Mouse (Mus musculus): Measurements from ENCODE around the gene Fgfr1op.
"Not testable (repeated sequence)": the region's sequence is repeated elsewhere in the genome, so short reads cannot be mapped to it uniquely, and the experiment has no call there.

DNA sequence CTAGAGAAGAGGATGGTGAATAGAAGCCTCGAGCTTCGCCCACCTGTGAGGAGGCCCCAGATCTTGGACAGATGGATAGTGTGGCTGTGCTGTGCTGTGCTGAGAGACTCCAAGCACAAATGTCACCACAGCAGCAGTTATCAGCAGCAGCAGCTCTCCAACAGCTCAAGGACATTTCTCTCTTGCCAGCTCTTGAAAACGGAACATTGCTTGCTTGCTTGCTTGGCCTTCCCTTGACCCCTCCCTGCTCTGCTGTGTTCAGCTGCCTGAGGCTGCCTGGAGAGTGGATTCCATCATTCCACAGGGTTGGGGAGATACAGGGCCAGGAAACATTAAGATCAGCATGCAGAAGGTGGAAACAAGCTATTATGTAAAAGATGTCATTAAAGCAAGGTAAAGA is 42.3 kb upstream of the Fgfr1op start:
- TF ChIP-seq EP300, CTCF (IDR thresholded peaks at IDR 0.05; ENCODE audit: low read depth): not testable (repeated sequence)

All from heart, postnatal 0 days (tissue).